Comparison of ENCODE assay signal across 14 mouse cellular contexts in genomic region chr10:39512631-39513314, GRCm38 (mm10).
DNase-seq lines count a peak whose midpoint lies in the region; ATAC-seq and TF ChIP-seq lines count a peak whose summit lies in the region.
"Had no signal": no experiment of that assay in that cellular context is flagged by ENCODE, and none has a peak within 500 bp of the region (broad histone marks: within the 10 kb centered on the region; RNA-seq: fewer than 3 reads in every experiment).

No protein-coding gene starts in this region.

- H3K9me3 ChIP-seq in lung, embryonic 15.5 days, result no peaks in the 10 kb centered on the region
- no peaks in the 10 kb centered on the region for H3K9me3 ChIP-seq in forebrain, postnatal 0 days (ENCODE audit: low read length)
- no peaks in the 10 kb centered on the region for H3K9me3 ChIP-seq in stomach, embryonic 14.5 days (ENCODE audit: control insufficient read depth, low read depth, low read length)
- H3K9me3 ChIP-seq: midbrain, embryonic 15.5 days had no signal

- no peak overlapping the region for H3K4me2 ChIP-seq in lung, embryonic 15.5 days
- no peak overlapping the region for H3K4me2 ChIP-seq in forebrain, postnatal 0 days (ENCODE audit: low read depth)
- H3K4me2 ChIP-seq in stomach, embryonic 14.5 days (replicated peaks; ENCODE audit: low read depth, low read length), result no peak overlapping the region
- H3K4me2 ChIP-seq: liver, embryonic 11.5 days; midbrain, embryonic 15.5 days had no signal

- peaks cover 6% of the 10 kb centered on the region for H3K36me3 ChIP-seq in lung, embryonic 15.5 days
- peaks cover 23% of the 10 kb centered on the region for H3K36me3 ChIP-seq in forebrain, postnatal 0 days (ENCODE audit: insufficient read depth)
- H3K36me3 ChIP-seq in stomach, embryonic 14.5 days (ENCODE audit: control insufficient read depth, insufficient read depth, low read length), result no peaks in the 10 kb centered on the region; the same call in 1 of the 2 replicates

- peak; percentile 58; the same call in 1 of the 2 replicates for ATAC-seq in lung, embryonic 15.5 days (ENCODE audit: borderline replicate concordance, extremely low read depth, low FRiP score, low TSS enrichment)
- ATAC-seq in forebrain, postnatal 0 days, result peak; percentile 82
- ATAC-seq in stomach, embryonic 14.5 days (ENCODE audit: insufficient number of reproducible peaks, insufficient read depth, low FRiP score, low read depth), result no peak
- ATAC-seq: midbrain, embryonic 15.5 days had no signal

- no peak for TF ChIP-seq CTCF in lung, adult 2 months (IDR thresholded peaks at IDR 0.05; ENCODE audit: insufficient read depth, low read length)
- no peak for TF ChIP-seq CTCF in forebrain, postnatal 0 days (IDR thresholded peaks at IDR 0.05; ENCODE audit: low read depth)

- H3K4me3 ChIP-seq in lung, embryonic 15.5 days, result no peak overlapping the region
- no peak overlapping the region for H3K4me3 ChIP-seq in lung, adult 2 months (replicated peaks; ENCODE audit: extremely low read depth, low read depth, low read length)
- no peak overlapping the region for H3K4me3 ChIP-seq in forebrain, postnatal 0 days (ENCODE audit: low read depth, low read length)
- no peak overlapping the region for H3K4me3 ChIP-seq in stomach, embryonic 14.5 days (ENCODE audit: low read depth, low read length)
- H3K4me3 ChIP-seq: midbrain, embryonic 15.5 days had no signal

- H3K9ac ChIP-seq in lung, embryonic 15.5 days, result no peak overlapping the region
- no peak overlapping the region for H3K9ac ChIP-seq in forebrain, postnatal 0 days
- H3K9ac ChIP-seq in stomach, embryonic 14.5 days (replicated peaks; ENCODE audit: low read depth, low read length), result no peak overlapping the region
- H3K9ac ChIP-seq: midbrain, embryonic 15.5 days had no signal

- peak; percentile 46 for DNase-seq in gastrocnemius, adult 18-20 months (ENCODE audit: low spot score)
- no peak for DNase-seq in gastrocnemius, adult 8-10 months (ENCODE audit: low spot score in 2 of 2)
- no peak for DNase-seq in lung, adult 2 months
- DNase-seq in forebrain, postnatal 0 days, result peak; percentile 67
- no peak for DNase-seq in left cerebral cortex, adult 8-10 months (ENCODE audit: low spot score in 2 of 2)
- DNase-seq in testis, postnatal 14 days (ENCODE audit: low spot score), result no peak
- DNase-seq: cerebellum, adult 18-20 months; kidney, adult 9 months; kidney, postnatal 4 days; thymus, adult 2 months had no signal

- H3K4me1 ChIP-seq in lung, embryonic 15.5 days, result peaks cover 21% of the 10 kb centered on the region
- H3K4me1 ChIP-seq in lung, adult 2 months (ENCODE audit: control insufficient read depth, insufficient read depth, low read length), result peaks cover 9% of the 10 kb centered on the region; the same call in 1 of the 2 replicates
- H3K4me1 ChIP-seq in forebrain, postnatal 0 days (ENCODE audit: insufficient read depth), result 0 out of 2 replicates have a peak, but pooled peaks cover 15% of the 10 kb centered on the region
- H3K4me1 ChIP-seq in stomach, embryonic 14.5 days (ENCODE audit: control insufficient read depth, insufficient read depth, low read length), result peaks cover 8% of the 10 kb centered on the region; the same call in 1 of the 2 replicates

- peak overlapping the region; percentile 54; the same call in 1 of the 2 replicates for H3K27ac ChIP-seq in lung, embryonic 15.5 days
- H3K27ac ChIP-seq in forebrain, postnatal 0 days (ENCODE audit: low read depth, low read length), result peak overlapping the region; percentile 64
- H3K27ac ChIP-seq in stomach, embryonic 14.5 days (ENCODE audit: low read length), result peak overlapping the region; percentile 11; the same call in 1 of the 2 replicates
- H3K27ac ChIP-seq: midbrain, embryonic 15.5 days had no signal

- WGBS in lung, embryonic 15.5 days, result 55% methylated on average over 14 of the region's 14 CpGs
- 75% methylated on average over 14 of the region's 14 CpGs for WGBS in lung, adult 2 months
- WGBS in forebrain, postnatal 0 days, result 61% methylated on average over 14 of the region's 14 CpGs
- WGBS in stomach, embryonic 14.5 days, result 72% methylated on average over 14 of the region's 14 CpGs

- no peaks in the 10 kb centered on the region for H3K27me3 ChIP-seq in lung, embryonic 15.5 days
- H3K27me3 ChIP-seq in forebrain, postnatal 0 days (ENCODE audit: insufficient read depth, low read length), result no peaks in the 10 kb centered on the region
- H3K27me3 ChIP-seq in stomach, embryonic 14.5 days (ENCODE audit: control insufficient read depth, insufficient read depth, low read length), result no peaks in the 10 kb centered on the region
- H3K27me3 ChIP-seq: midbrain, embryonic 15.5 days had no signal

- no peak for TF ChIP-seq POLR2A in lung, adult 2 months (IDR thresholded peaks at IDR 0.05; ENCODE audit: borderline replicate concordance, extremely low read depth, low read depth, low read length)

Comparison
In these comparisons a context has a peak if more than half of its experiments do, and no peak if none do; other contexts are left out.
1. DNase-seq: peak in gastrocnemius, adult 18-20 months (single experiment) and forebrain, postnatal 0 days (single experiment); none in gastrocnemius, adult 8-10 months (0 of 2), lung, adult 2 months (single experiment), left cerebral cortex, adult 8-10 months (0 of 2) and testis, postnatal 14 days (single experiment).
2. H3K27ac ChIP-seq: peak in every context shown above with its lines; median percentile 64 in forebrain, postnatal 0 days; 54 in lung, embryonic 15.5 days; 11 in stomach, embryonic 14.5 days.